Mouse (Mus musculus): ENCODE results near the gene Exosc5. TPM values are rescaled to one million over a fixed set of nuclear protein-coding genes. Genes with fewer than 3 reads are reported as not detected.

Gene Exosc5
- polyA plus RNA-seq, 1 experiment from 2014 or later = 40.4 TPM

- H3K4me1 ChIP-seq = peaks cover 58% of the 10 kb centered on the region
- peaks cover 34% of the 10 kb centered on the region for H3K36me3 ChIP-seq
- no peaks in the 10 kb centered on the region for H3K27me3 ChIP-seq (replicated peaks)
- H3K9ac ChIP-seq = peak overlapping the region; percentile 74
- no peak for ATAC-seq (ENCODE audit: extremely low read depth, insufficient number of reproducible peaks, low FRiP score, low TSS enrichment)
- H3K9me3 ChIP-seq = no peaks in the 10 kb centered on the region
- H3K4me2 ChIP-seq = peak overlapping the region; percentile 61
- 8% methylated on average over 6 of the region's 7 CpGs for WGBS
- peak overlapping the region; percentile 12; the same call in 1 of the 2 replicates for H3K4me3 ChIP-seq
- peak overlapping the region; percentile 82 for H3K27ac ChIP-seq (replicated peaks)
Observed at GRCm38 (mm10) chr7:25710519-25711130, 51.7 kb downstream of the Exosc5 start.

- Histone ChIP-seq H3K9ac (no peak overlapping the region), H3K9me3 (no peaks in the 10 kb centered on the region), H3K27me3 (replicated peaks) (no peaks in the 10 kb centered on the region), H3K4me1 (peaks cover 52% of the 10 kb centered on the region), H3K4me2 (peak overlapping the region; percentile 61; the same call in 1 of the 2 replicates), H3K36me3 (peaks cover 39% of the 10 kb centered on the region), H3K4me3 (no peak overlapping the region), H3K27ac (replicated peaks) (peak overlapping the region; percentile 82)
- WGBS = 50% methylated on average over 5 of the region's 5 CpGs
- ATAC-seq (ENCODE audit: extremely low read depth, insufficient number of reproducible peaks, low FRiP score, low TSS enrichment) = no peak
Observed at GRCm38 (mm10) chr7:25711165-25711564, 52.2 kb downstream of the Exosc5 start.

DNA sequence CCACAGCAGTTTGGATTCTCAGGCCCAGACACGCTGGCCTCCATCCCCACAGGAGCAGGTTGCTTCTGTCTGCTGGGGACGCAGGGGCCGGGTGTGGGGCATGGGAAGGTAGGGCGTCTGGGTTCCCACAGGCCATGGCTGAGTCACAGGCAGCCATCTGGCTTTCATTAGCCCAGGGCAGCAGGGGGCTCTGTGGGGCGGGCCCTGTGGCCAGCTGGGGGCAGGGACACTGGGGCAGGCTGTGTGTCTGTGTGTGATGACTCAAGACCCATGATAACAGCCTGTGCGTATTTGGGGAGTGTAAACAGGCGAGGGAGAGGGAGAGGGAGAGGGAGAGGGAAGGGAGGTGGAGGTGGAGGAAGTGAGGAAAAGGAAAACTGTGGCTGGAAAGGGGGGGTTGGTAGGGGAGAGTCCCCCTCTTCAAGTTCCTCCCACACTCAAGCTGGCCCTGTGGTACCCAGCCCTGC, 52.8 kb downstream of the Exosc5 start:
- Histone ChIP-seq H3K9me3 (no peaks in the 10 kb centered on the region), H3K4me1 (peaks cover 46% of the 10 kb centered on the region), H3K4me3 (no peak overlapping the region), H3K9ac (peak overlapping the region; percentile 74), H3K27ac (replicated peaks) (peak overlapping the region; percentile 82), H3K36me3 (peaks cover 44% of the 10 kb centered on the region), H3K4me2 (no peak overlapping the region), H3K27me3 (replicated peaks) (no peaks in the 10 kb centered on the region)
- 2% methylated on average over 7 of the region's 7 CpGs for WGBS
- ATAC-seq (ENCODE audit: extremely low read depth, insufficient number of reproducible peaks, low FRiP score, low TSS enrichment) = peak; percentile 41; the same call in 1 of the 2 replicates

- H3K36me3 ChIP-seq = peaks cover 44% of the 10 kb centered on the region
- no peak overlapping the region for H3K4me3 ChIP-seq
- H3K9me3 ChIP-seq = no peaks in the 10 kb centered on the region
- no peak overlapping the region for H3K27ac ChIP-seq (replicated peaks)
- no peak overlapping the region for H3K4me2 ChIP-seq
- peaks cover 44% of the 10 kb centered on the region for H3K4me1 ChIP-seq
- WGBS = 85% methylated on average over 9 of the region's 9 CpGs
- H3K27me3 ChIP-seq (replicated peaks) = no peaks in the 10 kb centered on the region
- no peak for ATAC-seq (ENCODE audit: extremely low read depth, insufficient number of reproducible peaks, low FRiP score, low TSS enrichment)
- H3K9ac ChIP-seq = no peak overlapping the region
Observed at GRCm38 (mm10) chr7:25712801-25713200, 53.8 kb downstream of the Exosc5 start.

DNA sequence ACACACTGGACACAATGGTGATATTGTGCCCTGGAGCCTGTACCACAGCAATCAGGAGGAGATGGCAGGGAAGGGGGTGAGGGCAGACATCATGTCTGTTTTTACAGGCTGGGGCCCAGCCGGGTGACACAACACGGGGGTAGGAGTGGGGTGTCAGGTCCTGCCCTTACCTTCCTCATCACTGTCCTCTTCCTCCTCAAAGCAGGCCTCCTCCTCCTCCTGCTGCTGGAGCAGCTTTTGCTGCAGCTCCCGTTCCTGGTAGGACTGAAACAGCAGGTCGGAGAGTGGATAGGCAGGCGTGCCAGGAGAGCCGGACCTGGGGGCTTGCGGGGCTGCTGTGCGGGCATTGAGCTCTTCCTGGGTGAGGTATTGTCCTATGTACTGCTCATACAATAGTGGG, 55.6 kb downstream of the Exosc5 start:
- H3K36me3 ChIP-seq = peaks cover 44% of the 10 kb centered on the region
- H3K4me3 ChIP-seq = no peak overlapping the region
- H3K27me3 ChIP-seq (replicated peaks) = no peaks in the 10 kb centered on the region
- H3K9ac ChIP-seq = no peak overlapping the region
- H3K4me1 ChIP-seq = peaks cover 50% of the 10 kb centered on the region
- H3K4me2 ChIP-seq = no peak overlapping the region
- H3K9me3 ChIP-seq = no peaks in the 10 kb centered on the region
- ATAC-seq (ENCODE audit: extremely low read depth, insufficient number of reproducible peaks, low FRiP score, low TSS enrichment) = no peak
- 91% methylated on average over 8 of the region's 8 CpGs for WGBS
- H3K27ac ChIP-seq (replicated peaks) = no peak overlapping the region

DNA sequence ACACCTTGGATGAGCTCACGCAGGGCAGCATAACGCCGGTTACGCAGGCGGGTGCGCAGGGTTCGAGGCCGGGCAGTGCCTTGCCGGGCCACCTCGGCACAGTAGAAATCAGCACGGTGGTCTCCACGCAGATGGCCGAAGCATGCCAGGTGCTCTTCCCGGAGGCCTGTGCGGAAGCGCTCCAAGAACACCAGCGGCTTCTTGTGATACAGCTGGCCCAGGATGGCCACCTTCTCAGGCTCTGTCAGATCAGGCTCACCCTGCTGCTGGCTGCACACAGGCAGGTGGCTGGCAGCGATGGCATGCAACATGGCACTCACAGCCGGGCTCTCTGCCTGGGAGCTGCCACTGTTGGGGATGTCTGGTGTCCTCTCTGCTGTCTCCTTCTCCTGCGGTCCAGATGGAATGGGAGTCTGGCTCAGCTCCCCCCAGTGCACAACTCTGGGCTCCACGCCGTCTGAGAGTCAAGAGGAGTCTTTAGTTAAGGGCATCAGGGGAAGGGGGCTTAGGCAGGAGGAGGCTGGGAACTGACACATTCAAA, 56.8 kb downstream of the Exosc5 start:
- peaks cover 51% of the 10 kb centered on the region for H3K36me3 ChIP-seq
- WGBS = 87% methylated on average over 22 of the region's 22 CpGs
- H3K9ac ChIP-seq = no peak overlapping the region
- ATAC-seq (ENCODE audit: extremely low read depth, insufficient number of reproducible peaks, low FRiP score, low TSS enrichment) = no peak
- peaks cover 41% of the 10 kb centered on the region for H3K4me1 ChIP-seq
- H3K4me2 ChIP-seq = no peak overlapping the region
- H3K27me3 ChIP-seq (replicated peaks) = no peaks in the 10 kb centered on the region
- no peaks in the 10 kb centered on the region for H3K9me3 ChIP-seq
- H3K4me3 ChIP-seq = no peak overlapping the region
- no peak overlapping the region for H3K27ac ChIP-seq (replicated peaks)

DNA sequence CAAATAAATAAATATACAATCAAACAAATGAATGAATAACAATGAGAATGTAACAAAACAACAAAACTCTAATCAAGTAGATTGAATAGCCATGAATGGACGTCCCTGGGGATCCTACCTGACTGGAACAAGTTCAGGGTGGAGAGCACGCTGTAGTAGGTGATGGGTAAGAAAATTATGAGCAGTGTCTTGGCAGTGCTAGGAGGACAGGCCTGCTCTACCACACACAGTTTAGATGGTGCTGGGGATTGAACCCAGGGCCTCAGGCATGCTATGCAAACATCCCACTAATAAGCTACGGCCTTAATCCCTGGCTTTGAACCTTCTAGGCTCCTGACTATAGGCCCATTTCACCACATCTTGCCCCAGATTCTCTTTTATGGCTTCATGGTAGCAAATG, 58.5 kb downstream of the Exosc5 start:
- WGBS = 88% methylated on average over 3 of the region's 3 CpGs

DNA sequence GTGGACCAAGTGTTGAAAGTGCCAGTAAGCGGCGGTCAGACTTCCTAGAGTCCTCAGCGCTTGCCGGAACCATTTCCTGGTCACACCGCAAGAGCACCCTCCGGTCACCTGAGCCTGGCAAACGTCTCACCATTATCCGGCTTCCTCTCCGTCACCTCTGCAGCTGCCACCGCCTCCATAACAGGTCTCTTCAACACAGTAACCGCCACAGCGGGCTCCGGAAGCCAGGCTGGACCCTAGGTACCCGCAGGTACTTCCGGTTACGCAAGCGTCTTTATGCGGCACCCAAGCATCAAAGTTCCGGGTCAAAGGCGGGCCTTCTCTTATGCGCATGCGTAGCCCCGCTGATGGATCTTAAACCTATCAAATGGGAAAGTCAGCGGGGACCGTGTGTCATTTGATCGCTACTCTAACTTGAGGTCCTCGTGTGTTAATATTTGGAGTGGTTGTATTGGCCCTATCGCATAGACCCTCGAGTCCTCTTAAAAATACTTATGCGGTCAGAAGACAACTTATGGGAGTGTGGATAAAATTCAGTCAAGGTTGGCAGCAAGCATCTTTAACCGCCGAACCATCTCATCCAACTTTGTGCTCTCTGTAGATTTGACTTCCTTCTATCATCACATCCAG, 59.9 kb downstream of the Exosc5 start, which contains the start of gene Ccdc97:
Gene Ccdc97, minus strand, starts transcription at position 301 of the 630 bp plus-strand sequence.
- Histone ChIP-seq H3K27ac (replicated peaks) (peak within 1 kb of the TSS; percentile 88), H3K4me1 (peaks cover 22% of the 10 kb centered on the region), H3K9me3 (no peaks in the 10 kb centered on the region), H3K9ac (peak within 1 kb of the TSS; percentile 88), H3K36me3 (peaks cover 65% of the 10 kb centered on the region), H3K4me2 (peak within 1 kb of the TSS; percentile 93), H3K27me3 (replicated peaks) (no peaks in the 10 kb centered on the region), H3K4me3 (peak within 1 kb of the TSS; percentile 78)
- peak; percentile 67 for ATAC-seq (ENCODE audit: extremely low read depth, insufficient number of reproducible peaks, low FRiP score, low TSS enrichment)
- WGBS = 4% methylated on average over 32 of the region's 32 CpGs

More for the DNA sequence above, 58.5 kb downstream of the Exosc5 start:
- peaks cover 24% of the 10 kb centered on the region for H3K4me1 ChIP-seq
- no peak overlapping the region for H3K27ac ChIP-seq (replicated peaks)
- no peaks in the 10 kb centered on the region for H3K9me3 ChIP-seq
- no peaks in the 10 kb centered on the region for H3K27me3 ChIP-seq (replicated peaks)
- no peak for ATAC-seq (ENCODE audit: extremely low read depth, insufficient number of reproducible peaks, low FRiP score, low TSS enrichment)
- H3K4me3 ChIP-seq = peak overlapping the region; percentile 78
- peak overlapping the region; percentile 93 for H3K4me2 ChIP-seq
- peak overlapping the region; percentile 88 for H3K9ac ChIP-seq
- H3K36me3 ChIP-seq = peaks cover 65% of the 10 kb centered on the region

GRCm38 (mm10) chr7:25719761-25720610, 61.0 kb downstream of the Exosc5 start:
- H3K9me3 ChIP-seq = no peaks in the 10 kb centered on the region
- peak overlapping the region; percentile 88 for H3K9ac ChIP-seq
- ATAC-seq (ENCODE audit: extremely low read depth, insufficient number of reproducible peaks, low FRiP score, low TSS enrichment) = no peak
- peaks cover 22% of the 10 kb centered on the region for H3K4me1 ChIP-seq
- no peaks in the 10 kb centered on the region for H3K27me3 ChIP-seq (replicated peaks)
- WGBS = 56% methylated on average over 10 of the region's 10 CpGs
- peaks cover 65% of the 10 kb centered on the region for H3K36me3 ChIP-seq
- peak overlapping the region; percentile 88; the same call in 1 of the 2 replicates for H3K27ac ChIP-seq (replicated peaks)
- H3K4me2 ChIP-seq = peak overlapping the region; percentile 93
- H3K4me3 ChIP-seq = peak overlapping the region; percentile 78

- Histone ChIP-seq H3K27me3 (replicated peaks) (no peaks in the 10 kb centered on the region), H3K9me3 (no peaks in the 10 kb centered on the region), H3K4me2 (no peak overlapping the region), H3K4me1 (peaks cover 22% of the 10 kb centered on the region), H3K9ac (no peak overlapping the region), H3K27ac (replicated peaks) (no peak overlapping the region), H3K4me3 (no peak overlapping the region), H3K36me3 (peaks cover 65% of the 10 kb centered on the region)
- ATAC-seq (ENCODE audit: extremely low read depth, insufficient number of reproducible peaks, low FRiP score, low TSS enrichment) = no peak
- WGBS = 89% methylated on average over 5 of the region's 5 CpGs
Observed at GRCm38 (mm10) chr7:25720760-25721159, 61.8 kb downstream of the Exosc5 start.

Data from heart, embryonic 13.5 days (tissue).